Mouse (Mus musculus): Measurements from ENCODE around the gene Stoml1.

DNA sequence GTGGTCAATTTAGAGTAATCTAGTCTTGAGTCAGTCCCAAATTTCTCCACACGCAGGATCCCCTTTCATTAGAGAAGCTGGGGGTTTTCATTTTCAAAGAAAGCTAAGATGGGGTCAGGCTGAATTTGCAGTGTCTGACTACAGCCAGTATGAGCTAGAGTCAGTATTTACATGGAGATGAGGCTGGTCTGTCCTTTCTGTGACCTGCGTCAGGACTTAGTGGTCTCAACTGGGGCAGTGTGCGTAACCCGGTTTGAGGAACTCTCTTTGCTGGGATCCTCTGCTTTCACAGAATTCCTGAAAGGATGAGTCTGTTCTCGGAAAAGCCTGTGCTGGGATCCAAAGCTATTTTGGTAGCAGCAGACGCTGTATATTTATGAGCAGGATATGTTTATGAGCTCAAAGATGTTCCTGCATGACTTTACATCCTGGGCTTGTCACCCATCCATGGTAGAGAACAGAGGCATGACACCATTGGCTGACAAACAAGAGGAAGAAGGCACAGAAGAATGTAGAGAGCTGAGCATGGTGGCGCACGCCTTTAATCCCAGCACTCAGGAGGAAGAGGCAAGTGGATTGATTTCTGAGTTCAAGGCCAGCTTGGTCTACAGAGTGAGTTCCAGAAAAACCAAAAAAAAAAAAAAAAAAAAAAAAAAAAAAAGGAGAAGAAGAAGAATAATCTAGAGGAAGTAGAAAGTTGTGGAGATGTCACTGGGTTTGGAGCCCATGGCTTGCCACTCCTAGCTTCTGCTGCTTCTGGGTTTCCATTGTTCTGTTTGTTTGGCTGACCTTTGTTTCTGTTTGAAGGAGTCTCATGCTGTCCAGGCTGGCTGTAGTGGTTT, 43.3 kb upstream of the Stoml1 start:
- TF ChIP-seq CTCF (IDR thresholded peaks at IDR 0.05) = no peak
- peak; percentile 51; the same call in 1 of the 2 replicates for TF ChIP-seq EP300 (IDR thresholded peaks at IDR 0.05)

Data from lung, postnatal 0 days (tissue).